Mouse (Mus musculus): ENCODE measurements around the gene Thsd4. TPM values are rescaled to one million over a fixed set of nuclear protein-coding genes. Genes with fewer than 3 reads are reported as not detected.
"Not testable (repeated sequence)": the region's sequence is repeated elsewhere in the genome, so short reads cannot be mapped to it uniquely, and the experiment has no call there.

Gene Thsd4
- polyA plus RNA-seq, 1 experiment = 4.3 TPM

GRCm38 (mm10) chr9:60180936-60181335 is 340.9 kb downstream of the Thsd4 start:
- 82% methylated on average over 3 of the region's 3 CpGs for WGBS
- Histone ChIP-seq H3K36me3 (ENCODE audit: control insufficient read depth, insufficient read depth, low read length) (no peaks in the 10 kb centered on the region), H3K4me3 (ENCODE audit: control insufficient read depth, insufficient read depth, low read length) (no peak overlapping the region), H3K4me1 (replicated peaks; ENCODE audit: control insufficient read depth, insufficient read depth, low read length) (no peaks in the 10 kb centered on the region), H3K27me3 (ENCODE audit: control insufficient read depth, insufficient read depth, low read length) (no peaks in the 10 kb centered on the region), H3K27ac (ENCODE audit: control insufficient read depth, insufficient read depth, low read length) (no peak overlapping the region)
- no peak for DNase-seq
- TF ChIP-seq POLR2A (IDR thresholded peaks at IDR 0.05; ENCODE audit: control insufficient read depth, extremely low read depth, insufficient read depth, low read length, poor library complexity) (no peak), CTCF (IDR thresholded peaks at IDR 0.05; ENCODE audit: borderline replicate concordance, control insufficient read depth, extremely low read depth, insufficient read depth, low read length, poor library complexity) (no peak)

DNA sequence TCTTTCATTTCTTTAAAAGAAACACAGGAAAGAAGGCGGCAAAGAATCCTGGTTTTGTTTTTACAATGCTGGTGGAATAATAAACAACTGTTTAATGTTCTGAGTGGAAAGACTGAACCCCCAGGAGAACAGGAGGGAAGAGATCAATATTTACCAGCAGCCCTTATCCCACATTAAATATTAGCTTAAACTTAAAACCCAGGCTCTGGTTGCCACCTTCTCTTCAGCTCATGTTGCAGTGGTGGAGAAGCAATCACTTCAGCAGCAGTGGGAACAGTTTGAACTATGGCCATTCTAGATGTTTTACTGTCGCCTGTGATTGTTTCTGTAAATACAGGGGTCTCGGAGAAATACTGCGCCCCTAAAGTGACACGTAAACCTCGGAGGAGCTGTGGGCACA is 341.7 kb downstream of the Thsd4 start:
- TF ChIP-seq CTCF (IDR thresholded peaks at IDR 0.05; ENCODE audit: borderline replicate concordance, control insufficient read depth, extremely low read depth, insufficient read depth, low read length, poor library complexity) (no peak), POLR2A (IDR thresholded peaks at IDR 0.05; ENCODE audit: control insufficient read depth, extremely low read depth, insufficient read depth, low read length, poor library complexity) (no peak)
- Histone ChIP-seq H3K36me3 (ENCODE audit: control insufficient read depth, insufficient read depth, low read length) (no peaks in the 10 kb centered on the region), H3K27me3 (ENCODE audit: control insufficient read depth, insufficient read depth, low read length) (no peaks in the 10 kb centered on the region), H3K27ac (ENCODE audit: control insufficient read depth, insufficient read depth, low read length) (no peak overlapping the region), H3K4me3 (ENCODE audit: control insufficient read depth, insufficient read depth, low read length) (no peak overlapping the region), H3K4me1 (replicated peaks; ENCODE audit: control insufficient read depth, insufficient read depth, low read length) (no peaks in the 10 kb centered on the region)
- 88% methylated on average over 6 of the region's 6 CpGs for WGBS
- no peak for DNase-seq

- Histone ChIP-seq H3K27ac (ENCODE audit: control insufficient read depth, insufficient read depth, low read length) (no peak overlapping the region), H3K4me1 (replicated peaks; ENCODE audit: control insufficient read depth, insufficient read depth, low read length) (no peaks in the 10 kb centered on the region), H3K27me3 (ENCODE audit: control insufficient read depth, insufficient read depth, low read length) (no peaks in the 10 kb centered on the region), H3K36me3 (ENCODE audit: control insufficient read depth, insufficient read depth, low read length) (no peaks in the 10 kb centered on the region), H3K4me3 (ENCODE audit: control insufficient read depth, insufficient read depth, low read length) (no peak overlapping the region)
- TF ChIP-seq POLR2A (IDR thresholded peaks at IDR 0.05; ENCODE audit: control insufficient read depth, extremely low read depth, insufficient read depth, low read length, poor library complexity) (no peak), CTCF (IDR thresholded peaks at IDR 0.05; ENCODE audit: borderline replicate concordance, control insufficient read depth, extremely low read depth, insufficient read depth, low read length, poor library complexity) (no peak)
- WGBS = 98% methylated on average over 3 of the region's 3 CpGs
- DNase-seq = no peak
Measured at GRCm38 (mm10) chr9:60176311-60176710, 345.5 kb downstream of the Thsd4 start.

- 57% methylated on average over 9 of the region's 9 CpGs for WGBS
- H3K27ac ChIP-seq (ENCODE audit: control insufficient read depth, insufficient read depth, low read length); H3K4me3 ChIP-seq (ENCODE audit: control insufficient read depth, insufficient read depth, low read length); DNase-seq; H3K36me3 ChIP-seq (ENCODE audit: control insufficient read depth, insufficient read depth, low read length); H3K27me3 ChIP-seq (ENCODE audit: control insufficient read depth, insufficient read depth, low read length); H3K4me1 ChIP-seq (replicated peaks; ENCODE audit: control insufficient read depth, insufficient read depth, low read length): not testable (repeated sequence)
Measured at GRCm38 (mm10) chr9:60172459-60173060, 349.3 kb downstream of the Thsd4 start.

- Histone ChIP-seq H3K27me3 (ENCODE audit: control insufficient read depth, insufficient read depth, low read length) (no peaks in the 10 kb centered on the region), H3K36me3 (ENCODE audit: control insufficient read depth, insufficient read depth, low read length) (no peaks in the 10 kb centered on the region), H3K27ac (ENCODE audit: control insufficient read depth, insufficient read depth, low read length) (no peak overlapping the region), H3K4me1 (replicated peaks; ENCODE audit: control insufficient read depth, insufficient read depth, low read length) (no peaks in the 10 kb centered on the region), H3K4me3 (ENCODE audit: control insufficient read depth, insufficient read depth, low read length) (no peak overlapping the region)
- DNase-seq = no peak
- no peak for TF ChIP-seq CTCF (IDR thresholded peaks at IDR 0.05; ENCODE audit: borderline replicate concordance, control insufficient read depth, extremely low read depth, insufficient read depth, low read length, poor library complexity)
- WGBS = 86% methylated on average over 4 of the region's 4 CpGs
Measured at GRCm38 (mm10) chr9:60166990-60167389, 354.9 kb downstream of the Thsd4 start.

- no peak overlapping the region for H3K27ac ChIP-seq (ENCODE audit: control insufficient read depth, insufficient read depth, low read length)
- H3K27me3 ChIP-seq (ENCODE audit: control insufficient read depth, insufficient read depth, low read length) = no peaks in the 10 kb centered on the region
- no peak for DNase-seq
- no peak for TF ChIP-seq CTCF (IDR thresholded peaks at IDR 0.05; ENCODE audit: borderline replicate concordance, control insufficient read depth, extremely low read depth, insufficient read depth, low read length, poor library complexity)
- TF ChIP-seq POLR2A (IDR thresholded peaks at IDR 0.05; ENCODE audit: control insufficient read depth, extremely low read depth, insufficient read depth, low read length, poor library complexity) = no peak
- WGBS = 38% methylated on average over 5 of the region's 5 CpGs
- no peaks in the 10 kb centered on the region for H3K4me1 ChIP-seq (replicated peaks; ENCODE audit: control insufficient read depth, insufficient read depth, low read length)
- no peaks in the 10 kb centered on the region for H3K36me3 ChIP-seq (ENCODE audit: control insufficient read depth, insufficient read depth, low read length)
- H3K4me3 ChIP-seq (ENCODE audit: control insufficient read depth, insufficient read depth, low read length) = no peak overlapping the region
Measured at GRCm38 (mm10) chr9:60160855-60161254, 361.0 kb downstream of the Thsd4 start.

GRCm38 (mm10) chr9:60160194-60160593 is 361.7 kb downstream of the Thsd4 start:
- Histone ChIP-seq H3K27ac (ENCODE audit: control insufficient read depth, insufficient read depth, low read length) (no peak overlapping the region), H3K4me1 (replicated peaks; ENCODE audit: control insufficient read depth, insufficient read depth, low read length) (no peaks in the 10 kb centered on the region), H3K36me3 (ENCODE audit: control insufficient read depth, insufficient read depth, low read length) (no peaks in the 10 kb centered on the region), H3K27me3 (ENCODE audit: control insufficient read depth, insufficient read depth, low read length) (no peaks in the 10 kb centered on the region), H3K4me3 (ENCODE audit: control insufficient read depth, insufficient read depth, low read length) (no peak overlapping the region)
- WGBS = 91% methylated on average over 7 of the region's 7 CpGs
- TF ChIP-seq CTCF (IDR thresholded peaks at IDR 0.05; ENCODE audit: borderline replicate concordance, control insufficient read depth, extremely low read depth, insufficient read depth, low read length, poor library complexity) = no peak
- TF ChIP-seq POLR2A (IDR thresholded peaks at IDR 0.05; ENCODE audit: control insufficient read depth, extremely low read depth, insufficient read depth, low read length, poor library complexity) = no peak
- DNase-seq = no peak
